Mouse (Mus musculus): Measurements from ENCODE around the gene Adcy7.

- TF ChIP-seq POLR2A (IDR thresholded peaks at IDR 0.05; ENCODE audit: borderline replicate concordance, low read depth, low read length) = no peak
- no peak for TF ChIP-seq CTCF (IDR thresholded peaks at IDR 0.05; ENCODE audit: low read depth, low read length)
These were observed 90.4 kb downstream of the Adcy7 start for GRCm38 (mm10) chr8:88362446-88363150.

Measured in bone marrow macrophage, adult 2 months (primary cell).